Mouse (Mus musculus) lung, embryonic 16.5 days (tissue): ENCODE results near the gene Ankrd12. TPM values are rescaled to one million over a fixed set of nuclear protein-coding genes. Genes with fewer than 3 reads are reported as not detected.
"Not testable (repeated sequence)": the region's sequence is repeated elsewhere in the genome, so short reads cannot be mapped to it uniquely, and the experiment has no call there.

Source experiments
- ATAC-seq: fragments of 200-750 bp; cut with Nextera tagmentation; 2 replicates; pipeline ENCODE4 v1.8.0; 2017; ENCODE audit warnings: low read depth, mild to moderate bottlenecking, moderate library complexity
- H3K27ac ChIP-seq: fragments of 300-500 bp; sonication (generic); 2 replicates; pipeline ENCODE4 v1.5.1; 2014; ENCODE audit warnings: mild to moderate bottlenecking, control low read depth, low read length
- H3K27me3 ChIP-seq: fragments of 300-500 bp; sonication (generic); 2 replicates; pipeline ENCODE4 v1.6.1; 2014; ENCODE audit warnings: low read depth, low read length, mixed read lengths; ENCODE audit not compliant: control insufficient read depth, insufficient read depth
- H3K36me3 ChIP-seq: fragments of 300-500 bp; sonication (generic); 2 replicates; pipeline ENCODE4 v1.6.1; 2014; ENCODE audit warnings: low read length; ENCODE audit not compliant: control insufficient read depth, insufficient read depth
- H3K4me1 ChIP-seq: fragments of 300-500 bp; sonication (generic); replicated peaks from 2 replicates; pipeline ENCODE4 v1.6.1; 2014; ENCODE audit warnings: low read length, mixed read lengths; ENCODE audit not compliant: control insufficient read depth, insufficient read depth
- H3K4me2 ChIP-seq: fragments of 300-500 bp; sonication (generic); 2 replicates; pipeline ENCODE4 v1.6.1; 2014; ENCODE audit warnings: low read depth, low read length, control low read depth
- H3K4me3 ChIP-seq: fragments of 300-500 bp; sonication (generic); 2 replicates; pipeline ENCODE4 v1.5.1; 2014; ENCODE audit warnings: mild to moderate bottlenecking, low read length, control low read depth
- H3K9ac ChIP-seq: fragments of 300-500 bp; sonication (generic); 2 replicates; pipeline ENCODE4 v1.6.1; 2014; ENCODE audit warnings: low read length, control low read depth
- H3K9me3 ChIP-seq: fragments of 300-500 bp; sonication (generic); 2 replicates; pipeline ENCODE4 v1.6.1; 2016; ENCODE audit warnings: low read length; ENCODE audit not compliant: control insufficient read depth
- WGBS: fragments of 180-500 bp; shearing (Covaris S2); extraction: QIAGEN DNeasy Blood & Tissue Kit; methylation state at CpG from one replicate; pipeline ENCODE4 v1.1.7; 2014; 5-methylcytosine and 5-hydroxymethylcytosine counted together
- polyA plus RNA-seq: library from polyadenylated mRNA; unstranded; fragments of >200 nt; fragmentation: Nextera tagmentation; extraction: Ambion mirVana; gene quantifications from 2 replicates; pipeline ENCODE4 v1.2.1, GENCODE M21; 2015

Ankrd12 gene
- polyA plus RNA-seq, 1 experiment from 2014 or later, result 20.7 TPM

- ATAC-seq, result no peak
- WGBS, result 48% methylated on average over 5 of the region's 5 CpGs
- Histone ChIP-seq H3K9ac (no peak overlapping the region), H3K27ac (no peak overlapping the region), H3K4me2 (no peak overlapping the region), H3K4me1 (peaks cover 2% of the 10 kb centered on the region; the same call in 1 of the 2 replicates), H3K9me3 (no peaks in the 10 kb centered on the region), H3K4me3 (no peak overlapping the region), H3K36me3 (no peaks in the 10 kb centered on the region), H3K27me3 (no peaks in the 10 kb centered on the region)
Observed at GRCm38 (mm10) chr17:66041020-66041419, 35.9 kb downstream of the Ankrd12 start.

DNA sequence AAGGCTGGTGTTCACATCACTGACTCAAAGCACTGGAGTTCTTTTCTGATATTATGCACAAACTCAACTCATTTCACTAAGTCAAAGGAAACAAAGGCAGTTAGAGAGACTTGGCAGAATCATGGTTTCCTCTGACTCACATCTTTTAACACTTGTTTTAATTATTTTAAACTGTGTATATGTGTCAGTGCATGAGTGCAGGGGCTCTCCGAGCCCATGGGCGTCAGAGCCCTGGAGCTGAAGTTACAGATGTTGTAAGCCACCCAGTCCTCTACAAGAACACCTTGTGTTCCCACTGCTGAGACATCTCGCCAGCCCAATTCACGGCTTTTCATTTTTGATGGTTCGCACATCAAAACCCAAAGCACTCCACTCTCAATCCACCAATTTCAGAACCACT, 43.6 kb downstream of the Ankrd12 start:
- Histone ChIP-seq H3K27me3 (no peaks in the 10 kb centered on the region), H3K9ac (no peak overlapping the region), H3K4me3 (no peak overlapping the region), H3K4me2 (no peak overlapping the region), H3K27ac (no peak overlapping the region), H3K9me3 (no peaks in the 10 kb centered on the region), H3K36me3 (no peaks in the 10 kb centered on the region; the same call in 1 of the 2 replicates), H3K4me1 (no peaks in the 10 kb centered on the region)
- WGBS, result 86% methylated on average over 5 of the region's 5 CpGs
- no peak for ATAC-seq

GRCm38 (mm10) chr17:66031991-66032390, 44.9 kb downstream of the Ankrd12 start:
- H3K4me3 ChIP-seq, result no peak overlapping the region
- no peaks in the 10 kb centered on the region for H3K9me3 ChIP-seq
- no peak overlapping the region for H3K9ac ChIP-seq
- H3K4me2 ChIP-seq, result no peak overlapping the region
- no peak for ATAC-seq
- H3K27me3 ChIP-seq, result no peaks in the 10 kb centered on the region
- H3K27ac ChIP-seq, result no peak overlapping the region
- 87% methylated on average over 5 of the region's 5 CpGs for WGBS
- no peaks in the 10 kb centered on the region; the same call in 1 of the 2 replicates for H3K36me3 ChIP-seq
- no peaks in the 10 kb centered on the region for H3K4me1 ChIP-seq

DNA sequence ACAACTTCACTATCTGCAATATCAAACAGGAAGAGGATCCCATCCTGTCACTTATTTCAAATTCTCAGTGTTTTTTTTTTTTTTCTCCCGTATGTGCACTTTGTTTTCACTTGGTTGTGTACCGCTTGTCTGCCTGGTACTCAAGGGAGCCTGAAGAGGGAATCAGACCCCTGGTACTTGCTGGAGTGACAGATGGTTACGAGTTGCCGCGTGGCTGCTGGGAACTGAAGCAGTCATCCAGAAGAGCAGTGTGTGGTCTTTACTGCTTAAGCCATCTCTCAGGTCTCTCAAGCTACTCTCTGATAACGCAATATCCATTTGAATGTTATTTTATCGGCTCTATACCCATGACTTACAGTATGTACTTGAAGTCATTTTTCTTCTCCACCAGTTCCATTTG, 52.7 kb downstream of the Ankrd12 start:
- Histone ChIP-seq H3K36me3 (peaks cover 2% of the 10 kb centered on the region), H3K4me1 (no peaks in the 10 kb centered on the region), H3K9me3 (no peaks in the 10 kb centered on the region), H3K9ac (no peak overlapping the region), H3K27ac (no peak overlapping the region), H3K4me3 (no peak overlapping the region), H3K4me2 (no peak overlapping the region), H3K27me3 (no peaks in the 10 kb centered on the region)
- no peak for ATAC-seq
- 93% methylated on average over 7 of the region's 7 CpGs for WGBS

GRCm38 (mm10) chr17:66011790-66012189, 65.1 kb downstream of the Ankrd12 start:
- H3K9me3 ChIP-seq, result no peaks in the 10 kb centered on the region
- H3K4me3 ChIP-seq, result no peak overlapping the region
- WGBS, result 76% methylated on average over 2 of the region's 2 CpGs
- H3K4me1 ChIP-seq, result no peaks in the 10 kb centered on the region
- no peaks in the 10 kb centered on the region for H3K36me3 ChIP-seq
- no peaks in the 10 kb centered on the region for H3K27me3 ChIP-seq
- ATAC-seq, result no peak
- no peak overlapping the region for H3K27ac ChIP-seq
- H3K4me2 ChIP-seq, result no peak overlapping the region
- no peak overlapping the region for H3K9ac ChIP-seq

DNA sequence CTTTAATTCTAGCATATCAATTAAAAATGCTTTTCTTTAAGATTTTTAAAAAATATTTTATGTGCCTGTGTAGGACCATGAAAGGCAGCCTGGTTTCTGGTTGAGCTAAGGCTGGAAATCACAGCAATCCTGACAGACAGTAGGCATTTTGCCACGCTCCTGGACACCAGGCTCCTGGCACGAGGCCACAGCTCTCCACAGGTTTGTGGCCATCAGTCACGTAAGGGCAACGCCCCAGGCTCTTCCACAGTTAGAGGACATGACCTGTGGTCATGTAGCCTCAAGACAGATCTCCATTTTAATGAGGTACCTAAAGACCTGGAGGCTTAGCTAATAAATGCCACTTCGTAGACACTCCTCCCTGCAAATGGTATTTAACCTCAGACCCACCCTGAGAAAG, 69.0 kb downstream of the Ankrd12 start:
- ATAC-seq, result no peak
- no peaks in the 10 kb centered on the region for H3K27me3 ChIP-seq

DNA sequence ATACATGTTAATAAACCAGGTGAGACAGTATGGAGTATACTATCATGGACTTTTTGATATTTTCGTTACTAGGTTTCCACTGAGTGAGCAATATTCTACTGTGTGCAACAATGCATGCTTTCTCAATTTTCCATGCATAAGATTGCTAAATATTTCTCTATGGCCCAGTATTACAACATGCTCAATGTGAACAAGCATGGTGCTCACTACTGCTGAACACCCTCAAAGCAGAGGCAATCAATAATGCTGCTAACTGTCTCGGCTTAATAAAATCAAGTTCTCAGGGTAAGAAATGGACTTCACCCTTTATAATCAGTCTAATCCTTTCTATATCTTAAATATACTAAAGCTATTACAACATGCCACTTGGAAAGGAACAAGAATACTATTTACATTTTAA, 69.4 kb downstream of the Ankrd12 start:
- H3K4me1 ChIP-seq, result no peaks in the 10 kb centered on the region
- H3K27ac ChIP-seq, result no peak overlapping the region
- no peak for ATAC-seq
- WGBS, result 81% methylated on average over 2 of the region's 2 CpGs
- H3K27me3 ChIP-seq, result no peaks in the 10 kb centered on the region
- H3K9me3 ChIP-seq, result no peaks in the 10 kb centered on the region
- no peak overlapping the region for H3K4me2 ChIP-seq
- no peaks in the 10 kb centered on the region for H3K36me3 ChIP-seq
- no peak overlapping the region for H3K4me3 ChIP-seq
- H3K9ac ChIP-seq, result no peak overlapping the region

More for the DNA sequence above, 69.0 kb downstream of the Ankrd12 start:
- Histone ChIP-seq H3K9me3 (no peaks in the 10 kb centered on the region), H3K4me2 (no peak overlapping the region), H3K4me3 (no peak overlapping the region), H3K9ac (no peak overlapping the region), H3K4me1 (no peaks in the 10 kb centered on the region), H3K27ac (no peak overlapping the region), H3K36me3 (no peaks in the 10 kb centered on the region)
- WGBS, result 65% methylated on average over 5 of the region's 5 CpGs

DNA sequence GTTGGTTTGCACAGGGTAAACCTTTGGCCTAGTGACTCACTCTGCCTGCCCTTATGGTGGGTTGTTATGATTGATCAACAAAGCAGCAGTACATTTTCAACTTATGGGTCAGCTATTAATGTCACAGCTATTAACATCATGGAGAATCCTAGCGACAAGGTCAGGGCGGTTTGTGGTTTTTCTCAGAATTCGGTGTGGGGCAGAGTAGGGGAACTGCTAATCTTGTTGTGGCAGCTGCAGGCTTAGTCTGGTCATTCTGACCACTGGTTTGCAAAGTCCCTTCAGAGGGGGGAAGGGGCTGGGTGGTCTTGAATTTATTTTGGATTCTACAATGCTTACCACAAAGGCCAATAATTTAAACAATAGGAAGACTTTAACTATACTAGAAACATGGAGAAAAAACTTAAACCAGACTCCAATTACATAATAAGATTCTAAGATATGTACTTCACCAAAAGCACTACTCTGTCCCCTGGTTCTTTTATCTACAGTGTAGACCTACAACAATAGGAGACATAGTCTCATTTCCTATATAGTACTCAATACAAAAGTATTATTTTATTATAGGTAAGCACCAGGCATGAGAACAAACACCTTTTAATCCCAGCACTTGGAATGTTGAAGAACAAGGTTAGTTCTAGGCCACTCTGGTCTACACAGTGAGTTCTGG, 88.6 kb downstream of the Ankrd12 start:
- Histone ChIP-seq H3K27me3 (no peaks in the 10 kb centered on the region), H3K9ac (no peak overlapping the region), H3K4me1 (no peaks in the 10 kb centered on the region), H3K9me3 (no peaks in the 10 kb centered on the region), H3K27ac (no peak overlapping the region), H3K36me3 (no peaks in the 10 kb centered on the region), H3K4me3 (no peak overlapping the region), H3K4me2 (no peak overlapping the region)
- WGBS, result 91% methylated on average over 3 of the region's 3 CpGs
- no peak for ATAC-seq

DNA sequence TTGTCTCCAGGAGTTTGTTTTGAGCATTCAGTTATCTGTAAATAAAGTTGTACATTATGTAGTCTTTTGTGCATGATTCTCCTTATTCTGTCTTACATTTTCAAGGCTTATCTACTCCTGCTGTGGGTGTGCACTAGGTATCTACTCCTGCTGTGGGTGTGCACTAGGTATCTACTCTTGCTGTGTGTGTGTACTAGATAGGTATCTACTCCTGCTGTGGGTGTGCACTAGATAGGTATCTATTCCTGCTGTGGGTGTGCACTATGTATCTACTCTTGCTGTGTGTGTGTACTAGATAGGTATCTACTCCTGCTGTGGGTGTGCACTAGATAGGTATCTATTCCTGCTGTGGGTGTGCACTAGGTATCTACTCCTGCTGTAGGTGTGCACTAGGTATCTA, 100.2 kb downstream of the Ankrd12 start:
- not testable (repeated sequence) for H3K27ac ChIP-seq, H3K27me3 ChIP-seq, H3K36me3 ChIP-seq, H3K9ac ChIP-seq, H3K4me2 ChIP-seq, H3K4me1 ChIP-seq, ATAC-seq, H3K4me3 ChIP-seq, H3K9me3 ChIP-seq

DNA sequence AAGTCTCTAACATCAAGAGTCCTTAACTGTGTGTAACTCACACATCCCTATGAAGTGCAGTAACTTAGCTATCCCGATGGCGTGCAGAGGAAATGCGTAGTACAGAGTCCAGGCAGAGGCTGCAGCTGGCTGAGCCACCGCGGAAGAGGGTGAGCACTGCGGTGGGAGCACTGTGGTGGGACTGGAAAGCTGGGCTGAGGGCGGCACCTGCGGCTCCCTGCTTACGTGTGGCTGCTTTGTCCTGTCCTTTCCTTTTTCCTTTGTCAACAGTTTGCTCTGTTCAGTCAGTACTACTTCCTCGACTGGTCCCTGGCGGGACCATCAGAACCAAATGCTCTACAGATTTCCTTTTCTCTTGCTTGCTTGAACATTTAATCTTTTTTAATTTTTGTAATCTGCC, 109.1 kb downstream of the Ankrd12 start:
- H3K4me3 ChIP-seq, result no peak overlapping the region
- no peak overlapping the region for H3K27ac ChIP-seq
- no peak overlapping the region for H3K4me2 ChIP-seq
- no peaks in the 10 kb centered on the region for H3K4me1 ChIP-seq
- no peak for ATAC-seq
- WGBS, result 57% methylated on average over 11 of the region's 11 CpGs
- H3K9ac ChIP-seq, result no peak overlapping the region
- no peaks in the 10 kb centered on the region for H3K36me3 ChIP-seq
- H3K9me3 ChIP-seq, result no peaks in the 10 kb centered on the region
- no peaks in the 10 kb centered on the region for H3K27me3 ChIP-seq
